Mouse (Mus musculus): ENCODE results near the gene Gna14.

The Gna14 gene

DNA sequence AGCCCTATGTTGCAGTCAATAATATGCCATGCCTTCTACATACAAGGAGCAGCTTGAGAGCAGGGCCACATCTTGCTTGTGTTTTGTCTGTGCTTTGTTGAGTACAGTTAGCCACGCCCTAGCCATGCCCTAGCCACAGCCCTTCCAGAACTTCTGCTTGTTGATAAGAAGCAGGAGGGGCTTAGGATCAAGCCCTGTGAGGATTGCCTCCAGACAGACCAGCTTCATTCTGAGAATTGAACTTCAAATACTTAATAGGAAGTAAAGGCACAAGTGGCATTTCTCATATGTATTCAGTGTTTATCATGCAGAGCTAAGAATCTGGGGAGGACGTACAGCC, 75.5 kb downstream of the Gna14 start:
- DNase-seq (ENCODE audit: low read depth, low spot score) = no peak

DNA sequence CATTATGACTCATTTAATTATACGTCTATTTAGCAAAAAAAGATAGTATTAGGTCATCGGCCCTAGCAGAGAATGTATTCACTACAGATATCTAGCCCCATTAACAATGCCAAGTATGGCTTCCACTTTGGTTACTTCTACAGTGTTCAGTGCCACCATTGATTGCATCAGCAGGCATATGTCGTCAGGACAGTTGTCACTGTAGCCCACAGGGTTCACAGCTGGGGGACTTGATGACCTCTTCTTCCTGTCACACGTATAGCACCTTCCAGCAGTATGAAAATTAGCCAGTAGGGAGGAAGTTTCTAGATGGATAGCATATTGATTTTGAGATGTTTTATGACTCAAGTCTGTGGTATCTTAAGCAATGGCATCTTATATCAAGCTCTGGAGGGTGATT, 78.6 kb downstream of the Gna14 start:
- DNase-seq (ENCODE audit: low read depth, low spot score) = no peak

DNA sequence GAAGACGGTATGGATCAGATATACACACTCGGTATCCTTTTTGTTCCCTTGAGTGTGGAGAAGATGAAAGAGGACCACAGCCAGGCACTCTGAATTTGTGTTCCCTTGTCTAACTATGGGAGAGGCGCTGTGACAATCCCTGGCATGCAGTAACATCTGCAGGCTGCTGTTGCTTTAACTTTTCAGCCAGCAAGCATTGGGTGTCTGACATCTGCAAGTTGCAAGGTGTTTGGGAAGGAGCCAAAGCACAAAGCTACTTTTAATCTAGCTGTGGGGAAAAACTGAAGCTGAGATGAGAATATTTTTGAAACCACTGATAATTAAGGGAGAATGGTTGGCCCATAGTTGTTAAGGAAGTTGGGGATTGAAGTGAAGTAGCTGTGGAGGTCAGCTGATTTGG, 83.0 kb downstream of the Gna14 start:
- no peak for DNase-seq (ENCODE audit: low read depth, low spot score)

DNA sequence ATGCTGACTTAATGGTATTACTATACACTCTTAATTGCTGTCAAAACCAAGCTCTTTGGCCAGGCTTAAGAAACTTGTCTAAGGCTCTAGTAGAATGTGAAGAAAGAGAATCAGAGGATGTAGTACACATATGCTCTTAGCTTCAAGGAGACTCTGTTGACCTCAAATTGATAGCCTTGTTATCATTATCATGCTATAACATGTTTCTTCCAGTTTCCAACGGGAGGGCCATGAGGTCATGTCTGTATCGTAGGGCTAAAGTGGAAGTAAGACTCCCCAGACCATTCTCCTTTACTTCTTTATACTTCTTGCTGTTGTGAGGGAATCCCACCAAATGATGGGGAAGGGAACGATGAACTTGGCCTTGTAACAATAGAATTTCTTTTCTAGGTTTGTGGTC, 85.0 kb downstream of the Gna14 start:
- no peak for DNase-seq (ENCODE audit: low read depth, low spot score)

DNA sequence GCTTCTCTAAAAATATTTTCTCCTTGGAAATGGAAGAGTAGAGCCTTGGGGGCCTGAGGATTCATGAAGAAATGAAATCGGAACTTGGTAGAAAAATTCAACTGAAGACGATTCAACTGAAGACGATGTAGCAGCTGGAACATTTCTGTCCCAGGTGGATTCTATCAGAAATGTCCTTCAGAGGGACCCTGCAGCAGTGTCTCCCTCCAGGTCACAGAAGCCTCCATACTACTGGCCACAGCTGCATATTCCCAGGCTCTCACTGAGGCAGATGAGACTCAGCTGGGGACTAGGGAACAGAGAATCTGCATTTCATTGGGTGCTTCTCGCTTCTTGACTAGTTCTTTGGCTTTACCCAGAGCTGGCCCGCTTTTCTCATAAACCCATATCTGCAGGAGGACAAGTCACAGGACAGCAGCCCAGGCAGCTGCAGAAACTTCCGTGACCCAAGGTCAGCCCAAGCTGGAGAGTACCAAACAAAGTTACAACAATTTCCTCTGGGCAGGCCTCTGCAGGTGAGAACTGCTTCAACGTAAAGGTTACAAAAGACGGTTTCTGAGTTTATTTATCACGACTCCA, 90.8 kb downstream of the Gna14 start:
- no peak for DNase-seq (ENCODE audit: low read depth, low spot score)

DNA sequence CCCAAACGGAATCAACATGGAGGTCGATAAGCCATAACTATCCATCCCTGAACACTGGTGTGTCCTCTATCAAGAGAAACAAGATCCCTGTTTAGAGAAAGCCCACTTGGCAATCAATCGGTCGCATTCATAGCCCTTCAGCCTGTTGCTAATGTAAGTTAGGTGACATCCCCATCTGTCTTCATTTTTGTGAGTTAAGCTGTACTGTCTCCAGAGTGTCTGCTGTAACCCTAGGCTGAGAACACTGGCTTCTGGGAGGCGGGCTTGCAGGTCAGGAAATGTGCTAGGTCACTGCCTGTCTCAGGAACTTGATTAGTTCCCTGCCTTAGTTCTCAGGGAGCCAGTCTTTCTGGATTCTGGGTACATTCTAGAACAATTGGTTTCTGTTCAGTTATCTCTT, 91.5 kb downstream of the Gna14 start:
- DNase-seq (ENCODE audit: low read depth, low spot score) = no peak

DNA sequence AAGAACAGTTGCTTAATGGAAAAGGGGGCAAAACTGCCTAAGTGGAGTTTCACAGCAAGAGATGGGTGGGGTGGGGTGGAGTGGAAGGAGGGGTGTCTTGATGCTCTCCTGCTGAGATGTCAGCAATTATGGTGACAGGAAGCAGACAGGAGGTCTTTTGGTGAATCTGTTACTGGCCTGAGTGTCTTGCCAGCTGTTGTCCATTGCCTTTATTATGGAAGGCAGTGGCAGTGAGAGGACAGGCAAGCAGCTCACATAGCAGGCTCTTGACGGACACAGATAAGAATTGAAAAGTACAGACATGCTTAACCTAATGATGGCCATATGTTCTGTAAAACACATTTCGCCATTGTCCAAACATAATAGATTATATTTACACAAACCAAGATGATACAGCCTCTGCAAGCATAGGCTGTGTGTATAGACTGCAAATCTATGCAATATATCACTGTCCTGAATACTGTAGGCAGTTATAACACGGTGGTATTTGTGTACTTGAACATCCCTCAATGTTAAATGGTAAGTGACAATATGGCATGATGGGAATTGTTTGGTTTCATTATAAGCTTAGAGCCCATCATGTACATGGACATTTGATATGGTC, 92.8 kb downstream of the Gna14 start:
- no peak for DNase-seq (ENCODE audit: low read depth, low spot score)

DNA sequence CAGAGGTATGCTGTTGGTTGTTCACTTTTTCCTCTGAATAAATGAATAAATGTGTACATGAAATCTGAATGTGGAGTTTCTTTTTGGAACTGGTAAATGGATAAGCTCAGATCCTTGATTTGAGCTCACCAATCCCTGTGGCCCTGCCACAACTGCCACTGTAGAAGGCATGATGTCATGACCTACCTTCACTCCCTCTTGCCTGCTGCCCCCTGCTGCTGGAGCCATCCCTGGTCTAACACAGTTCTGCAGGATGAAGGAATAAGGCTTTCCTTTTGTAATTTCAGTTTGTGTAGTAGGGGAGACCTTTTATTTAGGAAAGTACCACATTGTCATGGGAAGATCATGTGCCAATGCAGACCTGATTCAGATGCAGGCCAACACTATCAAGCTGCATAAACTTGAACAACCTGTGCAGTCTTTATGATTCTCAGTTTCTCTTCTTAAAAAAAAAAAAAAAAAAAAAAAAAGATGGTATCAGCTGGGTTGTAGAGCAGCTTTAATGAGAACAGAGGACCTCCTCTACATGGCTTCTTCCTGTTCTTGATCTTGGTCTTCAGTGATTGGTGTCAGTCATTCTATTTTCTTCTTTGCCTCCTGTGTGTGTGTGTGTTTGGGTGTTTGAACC, 93.8 kb downstream of the Gna14 start:
- DNase-seq (ENCODE audit: low read depth, low spot score) = peak; percentile 6

DNA sequence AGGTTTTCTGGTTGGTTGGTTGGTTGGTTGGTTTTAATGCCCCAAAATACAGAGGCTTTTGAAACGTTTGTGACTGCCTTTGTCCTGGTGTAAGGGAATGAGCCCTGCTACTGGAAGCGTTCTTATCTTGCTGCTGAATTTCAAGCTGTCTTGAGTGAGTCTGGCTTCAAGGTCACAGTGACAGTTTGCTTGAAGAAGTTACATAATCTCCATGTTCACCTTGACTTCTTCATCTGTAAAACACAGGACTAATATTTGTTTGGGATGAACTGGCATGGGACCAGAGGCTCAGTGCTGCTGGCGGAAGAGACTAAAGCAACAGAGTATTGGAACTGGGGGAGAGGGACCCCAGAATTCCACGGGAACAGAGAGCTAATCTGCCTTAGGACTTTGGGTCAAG, 94.4 kb downstream of the Gna14 start:
- DNase-seq (ENCODE audit: low read depth, low spot score) = no peak

DNA sequence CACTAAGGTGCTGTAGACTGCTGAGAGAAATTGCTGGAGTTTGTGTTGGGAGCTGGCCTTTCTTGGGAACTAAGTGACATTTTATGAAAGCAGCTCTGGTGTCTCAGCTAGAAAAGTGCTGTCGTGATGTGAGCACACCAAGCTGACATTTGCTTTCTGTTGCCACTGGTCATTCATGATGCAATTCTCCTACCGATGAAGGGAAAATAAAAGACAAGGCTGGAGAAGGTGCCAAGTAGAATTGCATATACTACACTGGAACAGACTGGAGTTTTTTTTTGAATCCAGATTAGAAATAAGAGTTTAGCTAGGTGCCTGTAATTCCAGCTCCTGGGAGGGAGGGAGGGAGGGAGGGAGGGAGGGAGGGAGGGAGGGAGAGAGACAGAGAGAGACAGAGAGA, 98.7 kb downstream of the Gna14 start:
- no peak for DNase-seq (ENCODE audit: low read depth, low spot score)

DNA sequence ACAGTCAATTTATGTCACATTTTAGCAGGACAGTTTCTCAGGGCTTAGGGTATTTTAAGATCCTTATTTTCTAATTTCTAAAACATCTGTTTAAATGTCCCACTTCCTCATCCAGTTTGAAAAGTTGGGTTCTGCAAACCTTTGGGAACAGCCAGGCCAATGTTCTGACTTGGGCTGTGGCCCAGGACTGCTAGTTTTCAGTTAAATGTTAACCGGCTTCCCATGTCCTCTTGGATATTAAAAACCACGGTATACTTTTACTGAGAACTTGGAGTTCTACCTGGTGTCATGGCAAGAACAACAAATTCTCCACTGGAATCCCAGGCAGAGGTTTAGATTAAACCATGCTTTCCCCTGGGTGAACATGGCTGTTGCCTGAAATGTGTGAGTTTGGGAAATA, 102.9 kb downstream of the Gna14 start:
- no peak for DNase-seq (ENCODE audit: low read depth, low spot score)

DNA sequence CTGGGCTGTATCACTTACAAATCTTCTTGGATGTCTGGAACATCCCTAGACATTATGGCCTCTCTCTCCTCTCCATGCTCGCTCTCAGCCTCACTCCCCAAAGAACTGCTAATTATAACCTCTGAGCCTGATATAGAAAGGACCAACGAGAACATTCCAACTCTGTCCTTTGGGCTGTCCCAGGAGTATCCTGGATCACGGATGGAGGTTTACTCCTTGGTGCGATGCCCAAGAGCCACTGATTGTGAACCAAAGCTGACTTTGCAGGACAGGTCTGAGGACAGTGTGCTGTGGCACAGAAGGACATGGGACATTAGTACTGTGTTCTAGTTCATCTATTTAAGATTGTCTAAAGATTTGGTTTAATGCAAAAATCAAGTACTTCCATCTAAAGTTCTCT, 108.1 kb downstream of the Gna14 start:
- DNase-seq (ENCODE audit: low read depth, low spot score) = no peak

DNA sequence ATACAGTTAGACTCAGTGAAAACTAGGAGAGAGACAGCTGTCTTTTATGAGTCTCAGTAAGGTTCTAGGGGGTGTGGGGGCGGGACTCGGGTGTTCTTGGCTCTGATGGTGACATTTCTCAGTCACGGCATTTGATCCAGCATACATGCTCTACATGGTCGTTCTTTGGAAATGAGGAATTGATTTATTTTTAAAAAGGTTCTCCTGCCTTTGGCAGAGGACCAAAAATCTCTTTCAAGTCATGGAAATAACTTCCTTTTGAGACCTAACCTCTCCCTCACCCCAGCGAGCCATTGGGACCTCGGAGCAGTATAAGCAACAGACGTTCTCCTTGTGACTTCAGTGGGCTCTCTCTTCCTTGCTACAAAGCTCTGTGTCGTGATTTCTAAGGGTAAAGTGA, 121.4 kb downstream of the Gna14 start:
- DNase-seq (ENCODE audit: low read depth, low spot score) = no peak

DNA sequence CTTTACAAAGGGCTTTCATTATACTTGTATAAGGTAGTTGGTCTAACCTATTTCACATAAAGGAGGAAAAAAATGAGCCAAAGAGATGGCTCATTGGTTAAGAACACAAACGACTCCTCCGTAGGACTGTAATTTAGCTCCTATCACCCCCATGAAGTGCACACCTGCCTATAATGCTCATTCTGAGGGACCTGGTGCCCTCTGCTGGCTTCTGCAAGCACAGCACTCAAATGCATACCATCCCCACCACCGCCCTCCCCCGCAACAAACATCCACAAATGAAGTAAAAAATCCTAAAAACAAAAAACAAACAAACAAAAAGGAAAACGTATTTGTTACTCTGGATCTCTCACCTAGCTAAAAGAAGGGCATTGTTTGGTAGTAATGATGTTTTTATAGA, 122.4 kb downstream of the Gna14 start:
- DNase-seq (ENCODE audit: low read depth, low spot score) = no peak

DNA sequence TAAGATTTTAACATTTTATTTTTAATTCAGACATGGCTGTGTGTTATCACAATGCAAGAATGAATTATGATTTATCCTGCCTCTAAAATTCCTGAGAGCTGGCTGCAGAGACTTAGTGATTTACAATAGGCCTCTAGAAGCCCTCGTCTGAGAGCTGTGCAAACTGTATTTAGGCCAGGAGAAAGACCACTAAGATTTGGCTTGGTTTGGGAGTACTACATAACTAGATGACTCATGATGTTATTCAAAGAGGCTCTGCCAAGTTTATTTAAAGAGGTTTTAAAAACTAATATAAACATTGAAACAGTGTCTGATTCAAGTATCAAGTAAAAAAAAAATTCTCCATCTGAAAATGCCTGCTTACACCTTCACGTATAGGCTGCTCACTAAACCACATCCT, 123.0 kb downstream of the Gna14 start:
- DNase-seq (ENCODE audit: low read depth, low spot score) = no peak

DNA sequence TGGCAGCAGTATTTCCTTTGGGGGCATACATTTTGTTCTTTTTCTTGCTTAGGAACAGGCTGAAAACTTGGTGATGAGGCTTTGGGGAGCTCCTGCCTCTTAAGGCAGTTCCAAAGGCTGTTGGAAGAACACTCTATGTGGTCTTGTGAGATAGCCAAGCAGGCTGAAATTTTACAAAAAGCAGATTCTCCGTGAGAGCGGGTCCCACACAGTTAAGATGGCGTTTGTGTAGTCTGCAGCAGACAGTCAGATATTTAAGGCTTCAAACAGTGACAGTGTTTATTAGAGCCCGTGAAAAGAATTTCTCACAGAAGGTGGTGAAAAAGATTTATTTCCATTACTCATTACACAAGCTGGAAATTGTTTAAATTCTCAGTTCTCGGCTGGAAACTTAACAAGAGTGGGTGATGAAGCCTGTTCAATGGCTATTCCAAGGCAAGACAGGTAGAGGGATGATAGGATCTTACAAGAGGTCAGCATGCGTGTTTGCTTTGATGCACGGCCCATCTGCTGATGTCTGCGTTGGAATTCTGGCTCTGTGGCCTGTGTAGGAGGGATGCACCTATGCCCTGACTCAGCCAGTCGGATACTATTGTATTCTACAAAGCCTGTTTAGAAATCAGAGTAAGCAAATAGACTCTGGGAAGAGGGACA, 123.8 kb downstream of the Gna14 start:
- no peak for DNase-seq (ENCODE audit: low read depth, low spot score)

DNA sequence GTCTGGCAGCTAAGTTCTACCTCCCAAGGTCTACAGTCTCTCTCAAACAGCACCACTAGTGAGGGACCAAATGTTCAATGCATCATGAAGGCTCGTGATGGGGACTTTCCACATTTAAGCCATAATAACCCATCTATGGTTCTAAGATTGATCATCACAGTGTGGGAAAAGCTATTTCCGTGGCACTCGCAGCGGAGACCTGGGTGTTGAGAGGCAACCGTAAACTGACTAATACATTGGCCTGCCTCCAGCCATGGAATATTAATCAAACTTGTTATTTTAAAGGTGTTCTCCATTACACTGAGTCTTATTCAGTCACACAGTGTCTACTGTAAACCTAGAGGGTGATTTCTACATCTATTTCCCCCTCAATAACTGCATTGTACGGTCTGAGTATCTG, 127.1 kb downstream of the Gna14 start:
- DNase-seq (ENCODE audit: low read depth, low spot score) = no peak

DNA sequence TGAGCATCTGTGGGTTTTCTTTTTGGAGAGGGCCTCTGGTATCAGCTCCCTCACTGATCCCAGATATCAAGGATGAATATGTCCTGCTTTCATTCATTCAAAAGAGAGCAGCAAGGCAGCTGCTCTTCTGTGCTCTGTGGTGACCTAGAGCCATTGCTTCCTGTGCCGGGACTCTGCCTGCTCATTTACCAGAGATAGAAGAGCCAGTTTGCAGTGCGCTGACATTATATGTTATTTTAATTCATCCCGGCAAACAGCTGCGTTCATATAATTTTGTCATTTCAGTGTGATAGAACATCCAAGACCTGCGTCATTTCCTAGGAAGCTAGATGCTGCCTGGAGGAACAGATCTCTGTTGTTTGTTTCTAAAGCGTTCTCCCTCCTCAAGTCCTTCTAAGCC, 141.2 kb downstream of the Gna14 start:
- no peak for DNase-seq (ENCODE audit: low read depth, low spot score)

DNA sequence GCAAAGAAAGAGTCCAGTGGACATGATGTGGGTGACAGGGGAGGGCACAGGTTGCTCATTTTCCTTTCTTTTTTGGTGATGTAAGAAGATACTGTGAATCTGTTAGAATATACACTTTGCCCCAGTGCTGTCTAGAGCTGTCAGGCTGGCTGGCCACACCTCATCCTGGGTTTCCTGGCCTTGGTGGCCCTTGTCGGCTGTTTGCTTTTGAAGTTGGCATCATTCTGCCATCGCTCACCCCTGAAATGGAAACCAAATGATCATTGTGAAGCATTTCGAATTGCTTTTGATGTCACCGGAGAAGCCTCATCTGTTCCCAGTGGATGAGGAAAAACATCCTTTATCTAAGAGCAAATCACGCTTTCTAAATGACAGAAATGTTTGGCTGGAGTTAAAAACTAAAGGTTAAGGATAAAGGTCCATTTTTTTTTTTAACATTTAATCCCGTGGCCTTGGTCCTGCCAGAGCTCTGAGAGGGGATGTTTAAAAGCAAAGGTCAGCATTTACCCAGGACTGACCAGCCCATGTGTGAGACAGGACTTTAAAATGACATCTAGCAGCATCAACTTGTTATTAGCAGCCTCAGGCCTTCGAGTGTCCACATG, 144.2 kb downstream of the Gna14 start:
- no peak for DNase-seq (ENCODE audit: low read depth, low spot score)

DNA sequence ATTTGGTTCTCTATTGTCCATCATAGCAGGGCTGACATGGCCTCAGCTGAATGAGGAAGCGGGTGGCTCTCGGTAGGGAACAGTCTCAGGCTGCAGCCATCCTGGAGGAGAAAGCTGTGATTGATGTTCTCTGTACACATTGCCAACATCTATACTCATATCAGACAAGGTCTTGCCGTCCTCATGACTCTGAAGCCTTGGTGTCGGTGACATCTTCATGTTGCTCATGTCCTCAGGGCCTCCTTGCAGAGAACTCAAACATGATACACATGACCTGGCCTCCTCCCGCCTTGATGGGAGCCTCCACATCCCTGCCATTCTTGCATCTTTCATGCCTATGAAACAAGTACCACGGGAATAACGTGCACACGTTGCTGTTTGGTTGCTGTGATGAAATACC, 144.9 kb downstream of the Gna14 start:
- no peak for DNase-seq (ENCODE audit: low read depth, low spot score)

DNA sequence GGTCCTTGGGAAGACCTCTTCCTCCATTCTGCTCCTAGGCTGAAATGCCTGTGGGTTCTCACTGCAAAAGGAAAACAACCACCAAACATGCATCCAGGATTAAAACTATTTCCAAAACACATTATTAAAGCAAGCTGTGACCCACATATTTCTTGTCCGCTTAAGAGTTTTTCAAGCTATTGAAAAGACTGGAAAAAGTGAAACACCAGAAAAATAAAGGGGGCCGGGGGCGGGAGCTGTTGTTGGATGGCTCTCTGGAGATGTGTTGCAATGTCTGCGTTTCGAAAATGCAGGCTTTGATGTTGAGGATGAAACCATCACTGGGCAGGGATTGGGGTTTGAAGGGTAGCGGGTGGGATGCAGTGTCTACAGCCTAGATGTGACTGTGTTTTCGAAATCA, 149.0 kb downstream of the Gna14 start:
- no peak for DNase-seq (ENCODE audit: low read depth, low spot score)

DNA sequence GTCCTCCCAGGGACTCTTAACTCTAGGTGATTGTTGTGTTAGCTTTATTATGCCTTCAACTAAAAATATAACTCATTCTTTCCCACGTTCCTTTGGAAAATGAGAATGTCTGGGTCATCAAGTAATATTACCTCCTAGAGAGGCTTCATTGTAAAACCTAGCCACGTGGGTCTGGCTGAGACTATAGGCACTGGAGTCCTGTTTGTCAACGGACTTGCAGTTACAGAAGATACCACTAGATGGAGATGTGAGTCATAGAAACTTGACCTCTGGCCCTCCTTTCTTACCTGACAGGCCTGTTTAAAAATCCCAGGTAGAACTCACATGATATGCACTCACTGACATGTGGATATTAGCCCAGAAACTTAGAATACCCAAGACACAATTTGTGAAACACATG, 149.8 kb downstream of the Gna14 start:
- DNase-seq (ENCODE audit: low read depth, low spot score) = peak; percentile 37

All from retina, adult 2 months (tissue).